Mouse (Mus musculus) myocyte (in vitro differentiated cells): ENCODE results near the gene Eif4a1. TPM values are rescaled to one million over a fixed set of nuclear protein-coding genes. Genes with fewer than 3 reads are reported as not detected.

Experiments used
- H3K27me3 ChIP-seq: one replicate; pipeline ENCODE4 v1.6.1; 2011; ENCODE audit not compliant: control insufficient read depth, insufficient read depth, insufficient read length
- H3K36me3 ChIP-seq: one replicate; pipeline ENCODE4 v1.6.1; 2011; ENCODE audit not compliant: control insufficient read depth, insufficient read depth
- H3K4me2 ChIP-seq: one replicate; pipeline ENCODE4 v1.6.1; 2011; ENCODE audit warnings: low read depth, control low read depth
- H3K4me3 ChIP-seq: one replicate; pipeline ENCODE4 v1.5.1; 2011; ENCODE audit warnings: mild to moderate bottlenecking, control low read depth, moderate library complexity
- H3K79me2 ChIP-seq: one replicate; pipeline ENCODE4 v1.6.1; 2011; ENCODE audit not compliant: control insufficient read depth, insufficient read depth
- H3ac ChIP-seq: one replicate; pipeline ENCODE4 v1.6.1; 2011; ENCODE audit not compliant: control insufficient read depth, insufficient read length
- CEBPB ChIP-seq: IDR thresholded peaks from 2 replicates; pipeline ENCODE4 v1.6.1; 2011; ENCODE audit warnings: mild to moderate bottlenecking, moderate library complexity; ENCODE audit not compliant: poor library complexity, insufficient read depth, severe bottlenecking
- E2F4 ChIP-seq: IDR thresholded peaks from one replicate; pipeline ENCODE4 v1.6.1; 2011; ENCODE audit warnings: mild to moderate bottlenecking, control low read depth, moderate library complexity; ENCODE audit not compliant: insufficient read depth
- MAX ChIP-seq: IDR thresholded peaks from one replicate; pipeline ENCODE4 v1.6.1; 2011; ENCODE audit warnings: low read depth, mild to moderate bottlenecking, control low read depth
- MYOD1 ChIP-seq, 3 experiments: IDR thresholded peaks; one replicate each; pipeline ENCODE4 v1.6.1; 2011; ENCODE audit warnings: control low read depth in 2 of 3, low read depth in 2 of 3, mild to moderate bottlenecking in 2 of 3, moderate library complexity in 1 of 3; ENCODE audit not compliant: insufficient read length in 2 of 3, control insufficient read depth in 1 of 3
- MYOG ChIP-seq, 3 experiments: IDR thresholded peaks; one replicate each; pipeline ENCODE4 v1.6.1; 2011; ENCODE audit warnings: control low read depth in 2 of 3, low read depth in 2 of 3, mild to moderate bottlenecking in 2 of 3; ENCODE audit not compliant: insufficient read length in 2 of 3, control insufficient read depth in 1 of 3, insufficient read depth in 1 of 3
- POLR2A ChIP-seq: IDR thresholded peaks from one replicate; pipeline ENCODE4 v1.6.1; 2011; ENCODE audit warnings: low read depth, mild to moderate bottlenecking, control low read depth, moderate library complexity; ENCODE audit not compliant: insufficient read length
- POLR2AphosphoS2 ChIP-seq: IDR thresholded peaks from one replicate; pipeline ENCODE4 v1.6.1; 2011; ENCODE audit warnings: low read depth, control low read depth; ENCODE audit not compliant: insufficient read length
- REST ChIP-seq: IDR thresholded peaks from one replicate; pipeline ENCODE4 v1.6.1; 2011; ENCODE audit warnings: mild to moderate bottlenecking, control low read depth, moderate library complexity; ENCODE audit not compliant: insufficient read depth, insufficient read length
- SRF ChIP-seq: IDR thresholded peaks from one replicate; pipeline ENCODE4 v1.6.1; 2011; ENCODE audit warnings: low read depth; ENCODE audit not compliant: control insufficient read depth, insufficient read length
- TCF12 ChIP-seq: IDR thresholded peaks from one replicate; pipeline ENCODE4 v1.6.1; 2011; ENCODE audit warnings: mild to moderate bottlenecking, control low read depth; ENCODE audit not compliant: poor library complexity, insufficient read depth, severe bottlenecking
- TCF3 ChIP-seq: IDR thresholded peaks from one replicate; pipeline ENCODE4 v1.6.1; 2011; ENCODE audit warnings: low read depth, control low read depth; ENCODE audit not compliant: insufficient read length
- USF1 ChIP-seq: IDR thresholded peaks from one replicate; pipeline ENCODE4 v1.6.1; 2011; ENCODE audit warnings: low read depth, mild to moderate bottlenecking, control low read depth, moderate library complexity
- polyA plus RNA-seq: library from polyadenylated mRNA; unstranded; fragments of >200 nt; fragmentation: generic; extraction: Trizol; gene quantifications from one replicate; pipeline ENCODE4 v1.2.1, GENCODE M21; 2012; ENCODE audit warnings: missing spikeins

Eif4a1 gene
- polyA plus RNA-seq, 1 experiment = 553 TPM

DNA sequence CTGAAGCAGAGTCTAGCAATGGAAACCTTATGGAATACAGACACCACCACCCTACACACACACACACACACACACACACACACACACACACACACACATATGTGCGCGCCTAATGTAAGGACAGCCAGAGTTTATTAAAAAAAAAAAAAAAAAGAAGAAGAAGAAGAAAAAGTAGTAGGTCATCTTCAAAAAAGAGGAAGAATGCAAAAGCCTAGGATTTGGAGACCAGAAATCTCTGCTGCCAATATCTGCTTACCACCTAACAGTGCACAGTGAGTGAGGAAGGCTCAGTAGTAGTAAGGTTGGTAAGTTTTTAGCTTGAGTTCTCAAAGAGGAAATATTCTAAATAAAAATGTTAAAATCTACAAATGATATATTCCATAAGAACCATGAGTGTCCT is 6.9 kb upstream of the Eif4a1 start:
- Histone ChIP-seq H3ac (no peak overlapping the region), H3K4me2 (no peak overlapping the region), H3K27me3 (no peaks in the 10 kb centered on the region), H3K4me3 (no peak overlapping the region), H3K36me3 (peaks cover 42% of the 10 kb centered on the region), H3K79me2 (peaks cover 28% of the 10 kb centered on the region)
- no peak for TF ChIP-seq REST
- no peak for TF ChIP-seq TCF12
- no peak for TF ChIP-seq TCF3
- TF ChIP-seq MAX = no peak
- no peak for TF ChIP-seq CEBPB
- no peak for TF ChIP-seq E2F4
- no peak for TF ChIP-seq SRF
- TF ChIP-seq POLR2A = no peak
- TF ChIP-seq USF1 = no peak
- TF ChIP-seq MYOD1 (IDR thresholded peaks at IDR 0.05; ENCODE audit: control insufficient read depth in 1 of 3, insufficient read length in 2 of 3, low read depth in 2 of 3) = no peak
- no peak for TF ChIP-seq POLR2AphosphoS2
- TF ChIP-seq MYOG (IDR thresholded peaks at IDR 0.05; ENCODE audit: control insufficient read depth in 1 of 3, insufficient read depth in 1 of 3, insufficient read length in 2 of 3, low read depth in 2 of 3) = no peak

DNA sequence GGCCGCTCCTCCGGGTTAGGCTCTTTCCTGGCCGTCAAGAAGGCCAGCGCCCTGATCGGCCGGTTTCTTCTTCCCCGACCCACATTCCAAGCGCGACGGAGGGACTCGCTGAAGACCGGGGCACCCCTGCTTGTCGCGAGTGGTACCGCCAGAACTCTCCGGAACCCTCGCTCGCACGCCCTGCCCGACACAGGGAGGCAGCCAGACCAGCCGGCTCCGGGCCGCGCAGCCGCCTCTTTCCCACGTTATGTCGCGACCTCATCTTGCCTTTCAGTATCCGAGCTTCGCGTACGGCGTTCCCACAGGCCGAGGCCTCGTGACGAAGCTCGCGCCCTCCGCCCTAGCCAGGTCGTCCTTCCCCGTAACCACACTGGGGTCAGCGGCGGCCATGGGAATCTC is 498 bp downstream of the Eif4a1 start:
- peaks cover 39% of the 10 kb centered on the region for H3K79me2 ChIP-seq
- H3K4me2 ChIP-seq = no peak overlapping the region
- peak overlapping the region; percentile 97 for H3ac ChIP-seq
- peaks cover 71% of the 10 kb centered on the region for H3K36me3 ChIP-seq
- peak overlapping the region; percentile 99 for H3K4me3 ChIP-seq
- no peaks in the 10 kb centered on the region for H3K27me3 ChIP-seq
- TF ChIP-seq E2F4 (no peak), POLR2AphosphoS2 (no peak), TCF12 (no peak), SRF (no peak), TCF3 (no peak), REST (no peak), MYOD1 (IDR thresholded peaks at IDR 0.05; ENCODE audit: control insufficient read depth in 1 of 3, insufficient read length in 2 of 3, low read depth in 2 of 3) (no peak), MAX (no peak), CEBPB (no peak), POLR2A (no peak), MYOG (IDR thresholded peaks at IDR 0.05; ENCODE audit: control insufficient read depth in 1 of 3, insufficient read depth in 1 of 3, insufficient read length in 2 of 3, low read depth in 2 of 3) (no peak), USF1 (no peak)

DNA sequence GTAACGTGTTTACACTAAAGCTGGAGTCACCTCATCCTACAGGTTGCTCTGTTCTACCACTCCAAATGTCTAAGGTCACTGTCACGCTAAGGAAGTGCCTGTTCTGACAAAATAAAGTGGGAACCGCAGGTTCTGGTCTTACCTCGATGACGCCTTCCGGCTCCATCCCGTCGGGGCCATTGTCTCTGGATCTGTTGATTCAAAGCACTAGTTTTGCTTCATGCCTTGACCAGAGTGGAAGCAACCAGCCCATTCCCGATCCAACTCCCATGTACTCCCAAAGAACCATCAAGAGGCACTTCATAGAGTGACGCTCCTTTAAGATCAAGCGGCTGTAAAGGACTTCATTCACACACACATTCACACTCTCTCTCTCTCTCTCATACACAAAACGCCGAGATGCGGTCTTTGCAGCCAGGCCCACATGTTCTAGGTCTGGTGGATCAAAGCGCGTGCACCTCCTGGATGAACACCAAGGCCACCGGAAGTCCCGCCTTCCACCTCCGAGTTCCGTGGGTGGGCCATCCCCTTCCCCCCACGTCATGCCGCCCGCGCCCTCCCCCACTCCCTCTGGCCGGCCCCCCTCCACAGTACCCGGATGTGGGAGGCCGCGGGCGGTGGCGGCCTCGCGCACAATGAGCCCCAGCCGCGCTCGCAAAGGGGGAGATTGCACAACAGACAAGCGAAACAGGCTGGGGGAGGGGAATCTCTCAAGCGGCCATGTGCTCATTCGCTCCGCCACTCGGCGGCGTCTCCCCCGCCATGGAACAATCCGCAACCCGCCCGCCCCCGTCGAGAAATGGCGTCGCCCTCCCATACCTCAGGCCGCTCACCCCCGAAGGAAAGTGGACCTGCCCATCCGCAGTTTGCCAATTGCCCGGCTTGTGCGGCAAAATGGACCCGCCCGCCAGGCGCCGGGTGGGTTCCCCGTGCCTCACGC is 1.2 kb downstream of the Eif4a1 start:
- H3K4me3 ChIP-seq = peak overlapping the region; percentile 99
- peak overlapping the region; percentile 96 for H3K4me2 ChIP-seq
- H3ac ChIP-seq = peak overlapping the region; percentile 97
- no peaks in the 10 kb centered on the region for H3K27me3 ChIP-seq
- H3K79me2 ChIP-seq = peaks cover 39% of the 10 kb centered on the region
- H3K36me3 ChIP-seq = peaks cover 71% of the 10 kb centered on the region
- TF ChIP-seq MYOD1 (IDR thresholded peaks at IDR 0.05; ENCODE audit: control insufficient read depth in 1 of 3, insufficient read length in 2 of 3, low read depth in 2 of 3) = peak in 1 of 3 experiments; percentile 21
- peak; percentile 76 for TF ChIP-seq POLR2A
- no peak for TF ChIP-seq E2F4
- peak; percentile 97 for TF ChIP-seq POLR2AphosphoS2
- no peak for TF ChIP-seq TCF3
- peak; percentile 96 for TF ChIP-seq CEBPB
- peak in 1 of 3 experiments; percentile 28 for TF ChIP-seq MYOG (IDR thresholded peaks at IDR 0.05; ENCODE audit: control insufficient read depth in 1 of 3, insufficient read depth in 1 of 3, insufficient read length in 2 of 3, low read depth in 2 of 3)

DNA sequence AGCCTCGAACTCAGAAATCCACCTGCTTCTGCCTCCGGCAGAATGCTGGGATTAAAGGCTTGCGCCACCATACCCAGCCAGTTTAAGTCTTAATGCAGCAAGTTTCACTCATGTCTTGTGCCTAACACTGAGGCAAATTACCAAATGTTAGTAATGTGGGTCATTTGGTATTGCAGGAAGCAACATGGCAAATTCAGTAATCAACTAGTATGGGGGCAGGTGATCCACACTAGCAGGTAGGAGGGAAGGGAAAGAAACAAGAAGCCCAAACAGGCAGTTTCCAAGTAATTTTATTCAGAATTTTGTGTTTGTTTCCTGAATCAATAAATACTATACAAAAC is 5.6 kb downstream of the Eif4a1 start:
- peaks cover 33% of the 10 kb centered on the region for H3K79me2 ChIP-seq
- H3K4me2 ChIP-seq = no peak overlapping the region
- no peaks in the 10 kb centered on the region for H3K27me3 ChIP-seq
- H3K4me3 ChIP-seq = no peak overlapping the region
- no peak overlapping the region for H3ac ChIP-seq
- TF ChIP-seq CEBPB (no peak), MYOD1 (IDR thresholded peaks at IDR 0.05; ENCODE audit: control insufficient read depth in 1 of 3, insufficient read length in 2 of 3, low read depth in 2 of 3) (no peak), USF1 (no peak), TCF12 (no peak)
- H3K36me3 ChIP-seq = peaks cover 53% of the 10 kb centered on the region

DNA sequence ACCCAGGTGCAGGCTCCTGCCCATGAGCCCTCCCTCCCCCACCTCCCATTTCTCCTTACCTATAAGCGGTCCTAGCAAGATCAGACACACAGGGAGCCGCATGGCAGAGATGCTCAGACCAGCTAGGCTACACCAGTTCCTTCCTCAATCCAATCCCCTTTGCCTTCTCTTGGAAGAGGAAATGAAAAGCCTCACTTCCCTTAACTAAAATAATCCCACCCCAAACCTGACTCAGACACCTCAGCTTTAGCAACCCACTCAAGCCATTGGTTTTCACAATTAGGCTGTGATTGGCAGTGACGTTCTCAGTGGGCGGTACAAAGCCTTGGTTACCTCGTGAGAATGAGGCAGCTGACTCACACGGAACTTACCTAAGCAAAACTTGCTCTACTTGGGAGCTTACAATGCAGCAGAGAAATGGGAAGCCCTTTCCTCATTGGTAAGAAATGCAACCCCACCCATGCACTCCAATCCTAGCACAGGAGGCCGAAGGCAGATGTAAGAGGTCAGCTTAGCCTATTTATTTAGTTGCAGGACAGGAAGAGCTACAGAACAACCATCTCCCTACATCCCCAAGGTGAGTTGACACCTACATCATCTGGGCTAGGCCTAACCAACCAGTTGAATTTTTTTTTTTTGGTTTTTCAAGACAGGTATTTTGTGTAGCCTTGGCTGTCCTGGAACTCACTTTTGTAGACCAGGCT is 6.1 kb downstream of the Eif4a1 start, which contains the start of gene Cd68:
Cd68 (minus strand) TSS at position 193 of the 704 bp plus-strand sequence.
- no peak within 1 kb of the TSS for H3ac ChIP-seq
- no peak within 1 kb of the TSS for H3K4me2 ChIP-seq
- H3K4me3 ChIP-seq = no peak within 1 kb of the TSS

More for the DNA sequence above, 6.1 kb downstream of the Eif4a1 start, which contains the start of gene Cd68:
- H3K79me2 ChIP-seq = peaks cover 35% of the 10 kb centered on the region
- TF ChIP-seq POLR2AphosphoS2 (peak; percentile 81), POLR2A (peak; percentile 11), CEBPB (no peak)
- H3K27me3 ChIP-seq = no peaks in the 10 kb centered on the region
- H3K36me3 ChIP-seq = peaks cover 53% of the 10 kb centered on the region
